Mouse (Mus musculus): Measurements from ENCODE around the gene Lbr.

Gene Lbr

GRCm38 (mm10) chr1:181842781-181843180, at the start of gene Lbr:
Gene Lbr (minus strand): TSS chr1:181843046.
- DNase-seq = peak in 1 of 2 experiments; percentile 27

- DNase-seq = no peak
Measured at GRCm38 (mm10) chr1:181889670-181890069, 46.8 kb upstream of the Lbr start.

GRCm38 (mm10) chr1:181888801-181889200, 46.0 kb upstream of the Lbr start:
- DNase-seq = peak; percentile 88 to 94

DNA sequence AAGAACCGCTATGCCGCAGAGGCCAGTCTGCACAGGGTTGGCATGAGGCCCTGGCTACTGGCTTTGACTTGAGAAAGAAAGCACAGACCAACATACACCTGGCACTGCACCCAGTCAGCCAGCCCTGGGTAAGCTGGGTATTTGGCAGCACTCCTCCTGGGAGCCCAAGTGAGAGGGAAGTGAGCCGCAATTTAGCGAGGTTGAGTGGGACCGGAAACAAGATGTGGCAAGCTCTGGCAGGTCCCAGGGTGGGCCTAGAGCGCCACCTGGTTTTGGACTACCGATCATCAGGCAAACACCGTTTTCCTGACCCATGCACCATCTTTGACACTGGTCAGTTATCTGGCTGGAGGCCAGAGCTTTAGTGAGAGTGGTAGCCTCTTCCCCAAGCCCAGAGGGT, 38.7 kb upstream of the Lbr start:
- peak; percentile 82 to 84 for DNase-seq

DNA sequence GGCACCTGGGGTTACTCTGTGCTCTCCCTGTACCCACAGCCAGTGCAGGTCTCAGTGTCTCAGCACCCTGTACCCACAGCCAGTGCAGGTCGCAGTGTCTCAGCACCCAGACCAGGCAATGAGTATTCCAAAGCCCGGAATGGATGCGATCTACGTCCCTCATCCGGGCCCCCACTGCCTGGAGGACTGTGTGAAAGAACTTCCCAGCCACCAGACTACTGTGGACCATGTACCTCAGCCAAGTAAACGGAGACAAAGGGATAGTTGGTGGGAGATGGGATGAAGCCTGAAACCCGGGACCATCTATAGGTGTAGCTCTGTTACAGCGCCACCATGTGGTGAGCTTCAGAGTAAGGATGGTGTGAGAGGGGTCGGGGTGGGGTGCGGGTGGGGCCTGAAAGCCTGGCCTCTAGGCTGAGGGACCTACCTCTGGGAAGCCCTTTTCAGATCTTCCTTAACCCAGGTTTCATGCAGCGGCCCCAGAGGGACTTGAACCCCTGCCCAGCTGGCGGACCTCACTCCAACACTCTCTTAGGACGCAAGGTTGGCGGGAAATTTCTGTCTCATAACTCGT, 38.0 kb upstream of the Lbr start:
- DNase-seq = no peak

GRCm38 (mm10) chr1:181878436-181878835, 35.6 kb upstream of the Lbr start:
- DNase-seq = no peak

DNA sequence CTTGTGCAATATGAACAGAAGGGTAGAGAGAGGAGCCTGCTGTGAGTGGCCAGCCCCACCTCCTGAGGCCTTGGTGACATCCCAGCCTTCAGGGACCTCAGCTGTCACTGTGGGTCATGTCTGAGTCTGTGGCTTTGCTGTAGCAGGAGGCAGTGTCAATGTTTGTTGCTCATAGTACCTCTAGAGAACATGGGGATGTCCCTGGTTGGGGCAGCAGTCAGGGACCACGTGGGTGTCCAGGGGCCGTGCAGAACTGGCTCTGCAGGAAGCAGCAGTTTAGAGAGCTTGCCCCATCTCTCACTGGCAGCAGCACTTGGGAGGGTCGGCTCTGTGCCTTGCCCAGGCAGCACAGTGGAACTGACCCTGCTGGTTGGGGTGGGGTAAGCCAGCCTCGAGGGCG, 34.2 kb upstream of the Lbr start:
- DNase-seq = peak in 1 of 2 experiments; percentile 55

DNA sequence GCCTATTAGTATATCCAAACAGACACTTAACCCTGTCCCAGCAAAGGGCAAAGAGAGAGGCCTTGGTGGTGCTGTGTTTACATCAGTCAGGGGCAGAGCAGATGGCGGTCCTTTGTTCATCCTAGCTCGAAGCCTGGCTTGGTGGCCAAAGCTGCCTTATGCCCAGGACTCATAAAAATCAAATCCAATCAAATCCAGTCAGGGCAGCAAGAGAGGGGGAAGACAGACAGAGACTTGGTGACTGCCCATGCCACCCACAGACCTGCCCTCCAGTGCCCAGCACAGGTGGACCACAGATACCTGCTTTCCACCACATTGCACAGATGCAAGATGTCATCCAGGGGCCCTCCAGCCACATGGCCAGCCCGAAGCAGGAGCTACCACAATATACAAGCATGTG, 33.8 kb upstream of the Lbr start:
- DNase-seq = no peak

DNA sequence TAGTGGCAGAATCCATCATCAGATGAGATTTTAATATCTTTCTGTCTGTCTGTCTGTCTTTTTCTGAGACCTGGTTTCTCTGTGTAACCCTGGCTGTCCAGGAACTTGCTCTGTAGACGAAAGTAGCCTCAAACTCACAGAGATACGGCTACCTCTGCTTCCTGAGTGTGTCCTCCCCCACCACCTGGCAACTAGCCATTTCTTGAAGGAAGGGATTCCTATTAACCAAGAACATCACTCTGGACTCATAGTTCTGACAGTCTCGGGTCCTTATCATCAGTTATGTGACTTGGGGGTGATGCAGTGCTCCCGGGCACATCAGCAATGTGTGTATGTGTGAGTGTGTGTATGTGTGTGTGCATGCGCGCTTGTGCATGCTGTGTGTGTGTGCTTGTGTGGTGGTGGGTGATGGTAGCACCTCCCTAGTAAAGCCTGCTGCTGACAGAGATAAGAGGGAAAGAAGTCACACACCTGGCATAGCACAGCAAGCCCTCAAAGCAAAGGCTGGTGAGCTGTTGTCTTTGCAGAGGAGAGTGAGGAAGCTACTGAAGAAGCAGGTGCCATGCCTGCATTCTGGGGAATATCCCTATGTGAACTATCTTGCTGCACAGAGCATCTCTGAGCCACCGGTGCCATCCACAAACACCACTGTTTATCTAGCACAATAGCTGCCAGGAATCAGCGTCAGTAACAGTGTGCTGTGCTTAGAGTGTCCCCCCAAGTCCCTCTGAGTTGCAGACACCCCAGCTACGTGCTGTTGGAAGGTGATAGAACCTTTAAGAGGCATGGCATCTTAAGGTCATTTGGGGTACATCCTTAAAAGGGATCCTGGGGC, 30.5 kb upstream of the Lbr start:
- DNase-seq = no peak

- DNase-seq = no peak
Measured at GRCm38 (mm10) chr1:181872639-181873038, 29.8 kb upstream of the Lbr start.

GRCm38 (mm10) chr1:181866429-181867280, 23.8 kb upstream of the Lbr start:
- no peak for DNase-seq

- no peak for DNase-seq
Measured at GRCm38 (mm10) chr1:181865863-181866216, 23.0 kb upstream of the Lbr start.

DNA sequence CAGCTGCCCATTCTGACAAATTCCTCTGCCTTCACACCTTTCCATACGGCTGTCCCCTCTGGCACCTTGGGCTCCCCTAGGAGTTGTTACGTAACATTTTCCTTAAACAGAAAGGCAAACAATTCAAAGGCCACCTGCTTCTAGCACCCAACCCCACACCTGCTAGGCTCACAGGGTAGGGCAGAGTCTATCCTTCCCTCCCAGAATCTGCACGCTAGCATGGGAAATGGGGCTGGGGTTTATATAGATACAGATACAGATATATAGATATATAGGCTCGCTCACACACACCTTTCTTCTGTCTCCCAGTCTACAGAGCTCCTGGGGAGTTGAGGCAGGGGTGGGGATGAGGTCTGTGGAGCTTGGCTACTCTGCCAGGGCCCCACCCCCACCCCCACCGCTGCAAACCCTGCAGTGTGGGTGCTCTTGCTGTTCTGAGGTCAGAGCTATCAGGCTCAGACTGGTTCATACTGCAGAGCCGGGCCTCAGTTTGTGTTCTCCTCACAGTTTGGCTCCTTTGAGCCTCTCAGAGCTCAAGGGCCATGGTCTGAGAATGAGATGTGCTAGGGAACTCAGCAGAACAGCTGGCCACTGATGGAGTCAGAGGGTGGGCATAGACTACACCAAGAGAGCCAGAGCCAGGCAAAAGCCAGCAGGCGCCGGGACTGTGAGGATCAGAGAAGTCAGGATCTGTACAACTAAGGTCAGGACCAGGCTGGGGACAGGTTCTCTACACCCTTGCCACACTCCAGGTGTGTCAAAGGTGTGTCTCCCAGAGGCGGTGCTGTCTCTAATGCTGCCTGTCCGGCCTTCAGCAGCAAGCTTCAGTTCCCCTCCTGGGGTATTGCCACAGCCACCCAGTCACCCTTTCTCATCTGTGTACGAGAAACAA, 22.4 kb upstream of the Lbr start:
- DNase-seq = peak in 1 of 2 experiments; percentile 30

- no peak for DNase-seq
Measured at GRCm38 (mm10) chr1:181863431-181863830, 20.6 kb upstream of the Lbr start.

DNA sequence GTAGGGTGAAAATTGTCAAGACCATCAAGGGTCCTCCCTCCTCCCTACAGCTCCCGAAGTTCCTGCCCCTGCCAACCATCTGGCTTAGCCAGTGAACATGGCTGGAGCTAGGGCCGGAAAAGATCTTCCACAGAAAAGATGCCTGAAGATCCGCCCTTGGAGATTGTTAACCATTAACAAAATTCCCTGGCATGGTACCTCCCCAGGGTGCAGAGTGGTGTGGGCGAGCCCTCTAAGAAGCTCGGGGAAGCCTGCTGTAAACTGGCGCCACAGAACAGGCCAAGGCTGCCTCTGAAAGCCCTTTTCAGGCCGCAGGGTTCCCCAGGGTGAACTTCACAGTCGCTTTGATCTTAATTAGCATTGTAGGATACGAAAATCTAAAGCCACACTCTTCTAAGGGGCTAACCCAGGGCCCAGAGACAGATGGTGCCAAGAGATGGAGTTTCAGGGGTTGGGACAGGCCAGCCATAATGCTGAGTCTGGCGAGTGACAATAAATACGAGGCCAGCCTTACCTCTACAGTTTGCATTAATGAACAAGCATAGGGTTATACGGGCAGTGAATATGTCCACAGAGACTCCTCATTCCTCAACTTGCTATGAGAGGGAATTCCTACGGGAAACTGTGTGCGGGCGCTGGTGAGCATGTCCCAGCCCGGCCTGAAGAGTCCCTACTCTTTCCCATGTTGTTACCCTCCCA, 20.0 kb upstream of the Lbr start:
- no peak for DNase-seq

DNA sequence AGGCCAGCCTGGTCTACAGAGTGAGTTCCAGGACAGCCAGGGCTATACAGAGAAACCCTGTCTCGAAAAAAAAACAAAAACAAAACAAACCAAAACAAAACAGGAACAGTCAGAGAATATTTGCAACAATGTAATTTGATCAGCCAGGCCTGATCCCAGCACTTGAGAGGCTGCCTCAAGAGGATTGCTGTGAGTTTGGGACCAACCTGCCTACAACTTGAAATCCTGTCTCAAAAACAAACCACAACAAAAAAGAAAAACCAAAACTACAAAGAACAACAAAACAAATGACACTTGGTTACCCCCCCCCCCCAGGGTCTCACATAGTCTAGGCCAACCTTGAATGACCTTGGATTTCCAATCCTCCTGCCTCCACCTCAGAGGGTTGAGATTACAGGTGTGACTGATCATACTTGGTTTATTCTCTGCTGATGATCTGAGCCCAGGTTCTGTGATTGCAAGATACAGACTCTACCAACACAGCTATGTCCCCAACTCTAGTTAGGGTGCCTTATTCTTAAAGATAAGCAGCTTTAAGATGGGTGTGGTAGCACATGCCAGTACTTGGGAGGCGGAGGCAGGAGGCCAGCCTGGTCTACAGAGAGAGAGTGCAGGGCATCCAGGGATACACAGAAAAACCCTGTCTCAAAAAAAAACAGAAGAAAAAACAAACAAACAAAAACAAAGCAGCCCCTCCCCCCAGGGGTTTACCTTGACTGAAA, 18.5 kb upstream of the Lbr start:
- no peak for DNase-seq

DNA sequence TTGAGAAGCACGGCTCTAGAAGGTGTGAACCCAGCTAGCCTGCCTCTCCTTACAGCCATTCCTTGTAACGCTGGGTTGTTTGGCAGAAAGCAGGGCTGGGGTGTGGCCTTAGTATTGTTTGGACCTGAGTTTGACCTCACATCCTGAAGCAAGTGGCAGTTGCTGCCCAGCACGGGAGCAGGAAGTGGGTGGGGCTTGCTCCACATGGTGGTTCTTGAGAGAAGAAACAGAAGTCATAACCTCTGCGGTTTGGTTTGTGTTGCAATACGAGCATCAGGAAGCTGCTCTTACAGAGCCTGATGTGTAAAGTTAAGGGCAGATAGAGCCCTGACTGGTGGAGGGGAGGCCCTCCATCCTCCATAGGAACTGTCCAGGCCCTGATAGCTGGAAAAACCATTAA, 17.8 kb upstream of the Lbr start:
- peak; percentile 91 to 95 for DNase-seq

GRCm38 (mm10) chr1:181856329-181856728, 13.5 kb upstream of the Lbr start:
- no peak for DNase-seq

GRCm38 (mm10) chr1:181854829-181855228, 12.0 kb upstream of the Lbr start:
- no peak for DNase-seq

GRCm38 (mm10) chr1:181853081-181853736, 10.4 kb upstream of the Lbr start:
- peak; percentile 76 to 83 for DNase-seq

DNA sequence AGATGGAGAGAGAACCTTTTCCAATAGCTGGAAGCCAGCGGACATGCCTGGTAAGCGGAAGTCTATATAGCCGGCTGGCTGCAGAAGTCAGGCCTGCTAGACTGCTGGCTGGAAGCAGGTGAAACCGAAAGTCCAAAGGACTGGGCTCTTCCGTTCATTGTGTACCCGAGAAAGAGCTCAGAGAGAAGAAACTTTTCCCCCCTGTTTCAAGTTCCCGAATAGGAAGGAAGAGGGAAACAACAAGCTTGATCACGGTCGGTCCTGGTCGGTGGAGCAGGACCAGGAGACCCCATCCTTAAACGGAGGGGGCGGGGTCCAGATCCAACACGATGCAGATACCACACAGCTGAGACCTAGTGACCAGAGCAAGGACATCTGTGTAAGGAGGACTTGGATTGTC, 9.6 kb upstream of the Lbr start:
- peak; percentile 49 to 55 for DNase-seq

Data from lung, postnatal 4 days (tissue).